Mouse (Mus musculus): ENCODE measurements at regions not wholly inside any gene's neighbourhood (a gene's known extent, or its start where the extent isn't known, plus 50 kb on each side); places are given as distances from the start of the nearest gene placed in this dataset.

- TF ChIP-seq CTCF (IDR thresholded peaks at IDR 0.05; ENCODE audit: low read depth) (no peak), EP300 (IDR thresholded peaks at IDR 0.05; ENCODE audit: low read depth) (no peak)
Measured at GRCm38 (mm10) chr4:68148483-68149069, 805.6 kb downstream of the Brinp1 start.

Measured in liver, embryonic 14.5 days (tissue).